ENCODE assay signal across 35 mouse cellular contexts in genomic region chr13:95491327-95491726, GRCm38 (mm10). TPM values are rescaled to one million over a fixed set of nuclear protein-coding genes. Genes with fewer than 3 reads are reported as not detected.
DNase-seq lines count a peak whose midpoint lies in the region; ATAC-seq and TF ChIP-seq lines count a peak whose summit lies in the region.
"Had no signal": no experiment of that assay in that cellular context is flagged by ENCODE, and none has a peak within 500 bp of the region (broad histone marks: within the 10 kb centered on the region; RNA-seq: fewer than 3 reads in every experiment).

No protein-coding gene starts in this region.

- no peaks in the 10 kb centered on the region for H3K27me3 ChIP-seq in liver, adult 2 months (ENCODE audit: control insufficient read depth, insufficient read depth, low read length)
- no peaks in the 10 kb centered on the region for H3K27me3 ChIP-seq in intestine, embryonic 16.5 days (replicated peaks; ENCODE audit: control insufficient read depth, insufficient read depth, low read length)
- no peaks in the 10 kb centered on the region for H3K27me3 ChIP-seq in kidney, postnatal 0 days (ENCODE audit: insufficient read depth, low read length)
- H3K27me3 ChIP-seq in stomach, embryonic 15.5 days (replicated peaks): no peaks in the 10 kb centered on the region
- H3K27me3 ChIP-seq: embryonic facial prominence, embryonic 12.5 days; heart, embryonic 12.5 days; limb, embryonic 13.5 days had no signal

- no peak overlapping the region for H3K9ac ChIP-seq in liver, adult 2 months (ENCODE audit: low read depth, low read length)
- no peak overlapping the region for H3K9ac ChIP-seq in intestine, embryonic 16.5 days (ENCODE audit: low read depth, low read length)
- no peak overlapping the region for H3K9ac ChIP-seq in kidney, postnatal 0 days (ENCODE audit: low read depth, low read length)
- H3K9ac ChIP-seq in stomach, embryonic 15.5 days: no peak overlapping the region
- H3K9ac ChIP-seq: embryonic facial prominence, embryonic 12.5 days; forebrain, postnatal 0 days; heart, embryonic 12.5 days; limb, embryonic 13.5 days; midbrain, embryonic 12.5 days had no signal

- no peaks in the 10 kb centered on the region for H3K9me3 ChIP-seq in intestine, embryonic 16.5 days (ENCODE audit: control insufficient read depth, low read length)
- H3K9me3 ChIP-seq in kidney, postnatal 0 days (replicated peaks; ENCODE audit: low read length): no peaks in the 10 kb centered on the region
- H3K9me3 ChIP-seq in stomach, embryonic 15.5 days: no peaks in the 10 kb centered on the region
- H3K9me3 ChIP-seq: embryonic facial prominence, embryonic 12.5 days; heart, embryonic 12.5 days; hindbrain, embryonic 10.5 days; limb, embryonic 13.5 days; midbrain, embryonic 12.5 days had no signal

- H3K27ac ChIP-seq in liver, adult 2 months (replicated peaks; ENCODE audit: insufficient read depth, low read depth, low read length): no peak overlapping the region
- H3K27ac ChIP-seq in intestine, embryonic 16.5 days (ENCODE audit: low read length): peak overlapping the region; percentile 9; the same call in 1 of the 2 replicates
- no peak overlapping the region for H3K27ac ChIP-seq in kidney, postnatal 0 days
- no peak overlapping the region for H3K27ac ChIP-seq in stomach, embryonic 15.5 days
- H3K27ac ChIP-seq: embryonic facial prominence, embryonic 12.5 days; hindbrain, embryonic 10.5 days; hindbrain, postnatal 0 days; limb, embryonic 13.5 days; midbrain, embryonic 12.5 days had no signal

- no peaks in the 10 kb centered on the region for H3K36me3 ChIP-seq in liver, adult 2 months (ENCODE audit: control insufficient read depth, insufficient read depth, low read length)
- no peaks in the 10 kb centered on the region for H3K36me3 ChIP-seq in intestine, embryonic 16.5 days (ENCODE audit: control insufficient read depth, insufficient read depth, low read length)
- no peaks in the 10 kb centered on the region for H3K36me3 ChIP-seq in kidney, postnatal 0 days (ENCODE audit: insufficient read depth, low read length)
- H3K36me3 ChIP-seq in stomach, embryonic 15.5 days: no peaks in the 10 kb centered on the region
- H3K36me3 ChIP-seq: embryonic facial prominence, embryonic 12.5 days; heart, embryonic 12.5 days; hindbrain, embryonic 10.5 days; limb, embryonic 13.5 days; midbrain, embryonic 12.5 days had no signal

- TF ChIP-seq CTCF in liver, adult 2 months (IDR thresholded peaks at IDR 0.05; ENCODE audit: low read depth, low read length): no peak
- TF ChIP-seq CTCF in kidney, postnatal 0 days (IDR thresholded peaks at IDR 0.05; ENCODE audit: low read depth): no peak

- H3K79me2 ChIP-seq in liver, adult 2 months (ENCODE audit: control insufficient read depth, insufficient read depth, low read length): no peaks in the 10 kb centered on the region

- peaks cover 8% of the 10 kb centered on the region; the same call in 1 of the 2 replicates for H3K4me1 ChIP-seq in liver, adult 2 months (ENCODE audit: control insufficient read depth, insufficient read depth, low read length)
- peaks cover 17% of the 10 kb centered on the region for H3K4me1 ChIP-seq in intestine, embryonic 16.5 days (ENCODE audit: control insufficient read depth, insufficient read depth, low read length)
- no peaks in the 10 kb centered on the region for H3K4me1 ChIP-seq in kidney, postnatal 0 days (replicated peaks; ENCODE audit: insufficient read depth, low read length)
- peaks cover 4% of the 10 kb centered on the region; the same call in 1 of the 2 replicates for H3K4me1 ChIP-seq in stomach, embryonic 15.5 days
- H3K4me1 ChIP-seq: midbrain, embryonic 12.5 days had no signal

- no peak overlapping the region for H3K4me2 ChIP-seq in intestine, embryonic 16.5 days (ENCODE audit: low read depth, low read length)
- no peak overlapping the region for H3K4me2 ChIP-seq in kidney, postnatal 0 days (ENCODE audit: low read length)
- no peak overlapping the region for H3K4me2 ChIP-seq in stomach, embryonic 15.5 days
- H3K4me2 ChIP-seq: embryonic facial prominence, embryonic 12.5 days; heart, embryonic 12.5 days; limb, embryonic 13.5 days; midbrain, embryonic 12.5 days had no signal

- WGBS in liver, adult 2 months: 26% methylated on average over 11 of the region's 11 CpGs
- 57% methylated on average over 11 of the region's 11 CpGs for WGBS in intestine, embryonic 16.5 days
- WGBS in kidney, postnatal 0 days: 70% methylated on average over 11 of the region's 11 CpGs
- WGBS in stomach, embryonic 15.5 days: 57% methylated on average over 11 of the region's 11 CpGs

- no peak overlapping the region for H3K4me3 ChIP-seq in liver, adult 2 months (ENCODE audit: insufficient read depth, low read depth, low read length)
- H3K4me3 ChIP-seq in intestine, embryonic 16.5 days (ENCODE audit: low read length): no peak overlapping the region
- no peak overlapping the region for H3K4me3 ChIP-seq in kidney, postnatal 0 days (replicated peaks; ENCODE audit: low read depth, low read length)
- H3K4me3 ChIP-seq in stomach, embryonic 15.5 days (replicated peaks): no peak overlapping the region
- H3K4me3 ChIP-seq: embryonic facial prominence, embryonic 12.5 days; heart, embryonic 12.5 days; hindbrain, embryonic 10.5 days; limb, embryonic 13.5 days; midbrain, embryonic 12.5 days had no signal

- peak; percentile 74 for ATAC-seq in intestine, embryonic 16.5 days
- 0 out of 2 replicates have a peak, but pooled peaks have one; percentile 13 for ATAC-seq in kidney, postnatal 0 days (replicated peaks; ENCODE audit: low FRiP score, low read depth)
- peak; percentile 53; the same call in 1 of the 2 replicates for ATAC-seq in stomach, embryonic 15.5 days (ENCODE audit: insufficient read depth, low FRiP score, low read depth)
- no peak for ATAC-seq in inflammation-experienced regulatory T-cells, adult 6 months
- ATAC-seq: forebrain, postnatal 0 days; hindbrain, postnatal 0 days had no signal

- TF ChIP-seq POLR2A in liver, adult 2 months (IDR thresholded peaks at IDR 0.05; ENCODE audit: extremely low read depth, insufficient read depth, low read length): no peak

- peak; percentile 90 for DNase-seq in liver, adult 2 months (ENCODE audit: extremely low read depth, low read depth, low spot score)
- no peak for DNase-seq in liver
- DNase-seq in kidney, postnatal 0 days (ENCODE audit: low spot score): no peak
- no peak for DNase-seq in cerebellum, postnatal 4 days (ENCODE audit: low spot score in 2 of 2)
- DNase-seq: adrenal gland, adult 2 months; cerebellum, adult 11 months; cerebellum, adult 9-11 months; forebrain, postnatal 0 days; gastrocnemius, postnatal 25 days; heart, adult 18-20 months; heart, postnatal 10 days; layer of hippocampus, postnatal 36 days; lung, adult 18-20 months; lung, postnatal 10 days; right cerebral cortex, postnatal 14 days; thymus, adult 2 months; thymus, postnatal 4 days had no signal

RNA-seq across cellular contexts. Expression of gene S100z, which starts 12.8 kb away (rescaled TPM):
- not detected in 2 replicates for total RNA-seq in liver, adult 2 months (2014; rRNA removed)
- polyA plus RNA-seq in liver, adult 2 months (2012; rRNA removed): not detected in 2 replicates
- polyA plus RNA-seq in intestine, embryonic 16.5 days (2015; fragmentation: Nextera tagmentation; extraction: Ambion mirVana): 0.40 and 1.2 TPM in 2 replicates
- not detected in 2 replicates for polyA plus RNA-seq in kidney, postnatal 0 days (2015; fragmentation: Nextera tagmentation; extraction: Ambion mirVana)
- polyA plus RNA-seq in stomach, embryonic 15.5 days (2015; fragmentation: Nextera tagmentation; extraction: Ambion mirVana): not detected in 2 replicates
- not detected for polyA plus RNA-seq in inflammation-experienced regulatory T-cells, adult 6 months (2017; shearing (Covaris generic))
- total RNA-seq: adrenal gland, adult 2 months; adrenal gland, postnatal 4 days; forebrain, postnatal 0 days; heart, adult 18-20 months; heart, postnatal 10 days; hindbrain, postnatal 0 days; layer of hippocampus, adult 8-10 months; layer of hippocampus, postnatal 36 days; left cerebral cortex, postnatal 10 days; MEL had no signal
- polyA plus RNA-seq: adrenal gland, adult 2 months; C2C12; forebrain, postnatal 0 days; heart, embryonic 12.5 days; hindbrain, embryonic 10.5 days; hindbrain, postnatal 0 days; limb, embryonic 13.5 days; midbrain, embryonic 12.5 days; neural tube, embryonic 11.5 days; spleen, adult 2 months; stomach, embryonic 14.5 days; thymus, adult 2 months had no signal

RNA-seq across cellular contexts. Expression of gene F2rl1, which starts 33.7 kb away (rescaled TPM):
- 0.13 and 0.18 TPM in 2 replicates for total RNA-seq in liver, adult 2 months (2014; rRNA removed)
- 0.07 and 0.24 TPM in 2 replicates for polyA plus RNA-seq in liver, adult 2 months (2012; rRNA removed)
- polyA plus RNA-seq in intestine, embryonic 16.5 days (2015; fragmentation: Nextera tagmentation; extraction: Ambion mirVana): 23.0 and 24.8 TPM in 2 replicates
- polyA plus RNA-seq in kidney, postnatal 0 days (2015; fragmentation: Nextera tagmentation; extraction: Ambion mirVana): 10.4 and 10.7 TPM in 2 replicates
- polyA plus RNA-seq in stomach, embryonic 15.5 days (2015; fragmentation: Nextera tagmentation; extraction: Ambion mirVana): 11.4 and 12.6 TPM in 2 replicates
- polyA plus RNA-seq in inflammation-experienced regulatory T-cells, adult 6 months (2017; shearing (Covaris generic)): 10 to 100 TPM; 11.0 to 24.6 (median 12.1) TPM
- total RNA-seq: MEL had no signal
- polyA plus RNA-seq: C2C12; forebrain, embryonic 11.5 days; heart, embryonic 12.5 days; hindbrain, postnatal 0 days; neural tube, embryonic 11.5 days had no signal

RNA-seq across cellular contexts. Expression of gene Crhbp, which starts 46.6 kb away (rescaled TPM):
- total RNA-seq in liver, adult 2 months (2014; rRNA removed): not detected in 2 replicates
- polyA plus RNA-seq in liver, adult 2 months (2012; rRNA removed): not detected in 2 replicates
- polyA plus RNA-seq in intestine, embryonic 16.5 days (2015; fragmentation: Nextera tagmentation; extraction: Ambion mirVana): 0.20 and 0.22 TPM in 2 replicates
- 0.17 TPM in 1 of 2 replicates, not detected in the other for polyA plus RNA-seq in kidney, postnatal 0 days (2015; fragmentation: Nextera tagmentation; extraction: Ambion mirVana)
- 0.28 and 0.30 TPM in 2 replicates for polyA plus RNA-seq in stomach, embryonic 15.5 days (2015; fragmentation: Nextera tagmentation; extraction: Ambion mirVana)
- polyA plus RNA-seq in inflammation-experienced regulatory T-cells, adult 6 months (2017; shearing (Covaris generic)): not detected
- total RNA-seq: adrenal gland, postnatal 4 days; gastrocnemius, postnatal 25 days; heart, adult 18-20 months; heart, postnatal 10 days; MEL had no signal
- polyA plus RNA-seq: adrenal gland, adult 2 months; spleen, adult 2 months had no signal
